Mouse (Mus musculus): Measurements from ENCODE around the gene Hps4.

- TF ChIP-seq CTCF (IDR thresholded peaks at IDR 0.05; ENCODE audit: extremely low read depth, insufficient read depth, low read length), result no peak
- TF ChIP-seq POLR2A (IDR thresholded peaks at IDR 0.05; ENCODE audit: extremely low read depth, insufficient read depth, low read length), result no peak
Measured at GRCm38 (mm10) chr5:112300721-112301308, 42.1 kb upstream of the Hps4 start.
